Mouse (Mus musculus): ENCODE measurements around the gene Ttc13.

GRCm38 (mm10) chr8:124634411-124635246, 87.2 kb downstream of the Ttc13 start:
- no peak for TF ChIP-seq POLR2A (IDR thresholded peaks at IDR 0.05; ENCODE audit: insufficient read length, low read depth)
- TF ChIP-seq MAX (IDR thresholded peaks at IDR 0.05; ENCODE audit: low read depth) = no peak
- TF ChIP-seq TCF12 (IDR thresholded peaks at IDR 0.05; ENCODE audit: insufficient read depth, poor library complexity, severe bottlenecking) = no peak
- no peak for TF ChIP-seq REST (IDR thresholded peaks at IDR 0.05; ENCODE audit: insufficient read depth, insufficient read length)
